Mouse (Mus musculus) hindbrain, embryonic 12.5 days (tissue): ENCODE measurements around the gene Tmem248. TPM values are rescaled to one million over a fixed set of nuclear protein-coding genes. Genes with fewer than 3 reads are reported as not detected.
A peak's percentile ranks its signal among the peaks of the same experiment; 100 is the strongest.

Experiments
- ATAC-seq: fragments of 200-750 bp; cut with Nextera tagmentation; 2 replicates; pipeline ENCODE4 v1.8.0; 2017; ENCODE audit warnings: moderate TSS enrichment; ENCODE audit not compliant: low FRiP score
- H3K27ac ChIP-seq: fragments of 300-500 bp; sonication (generic); 2 replicates; pipeline ENCODE4 v1.5.1; 2016; ENCODE audit warnings: mild to moderate bottlenecking
- H3K27me3 ChIP-seq: fragments of 300-500 bp; sonication (generic); 2 replicates; pipeline ENCODE4 v1.6.1; 2016; ENCODE audit warnings: mild to moderate bottlenecking
- H3K36me3 ChIP-seq: fragments of 300-500 bp; sonication (generic); 2 replicates; pipeline ENCODE4 v1.6.1; 2016; ENCODE audit warnings: mild to moderate bottlenecking
- H3K4me1 ChIP-seq: fragments of 300-500 bp; sonication (generic); 2 replicates; pipeline ENCODE4 v1.6.1; 2016
- H3K4me2 ChIP-seq: fragments of 300-500 bp; sonication (generic); replicated peaks from 2 replicates; pipeline ENCODE4 v1.6.1; 2016; ENCODE audit warnings: mild to moderate bottlenecking
- H3K4me3 ChIP-seq: fragments of 300-500 bp; sonication (generic); 2 replicates; pipeline ENCODE4 v1.5.1; 2016; ENCODE audit warnings: mild to moderate bottlenecking
- H3K9ac ChIP-seq: fragments of 300-500 bp; sonication (generic); 2 replicates; pipeline ENCODE4 v1.6.1; 2016; ENCODE audit warnings: mild to moderate bottlenecking, moderate library complexity
- H3K9me3 ChIP-seq: fragments of 300-500 bp; sonication (generic); replicated peaks from 2 replicates; pipeline ENCODE4 v1.6.1; 2016; ENCODE audit warnings: mild to moderate bottlenecking
- WGBS: fragments of 180-500 bp; shearing (Covaris S2); methylation state at CpG from one replicate; pipeline ENCODE4 v1.1.7; 2016; 5-methylcytosine and 5-hydroxymethylcytosine counted together
- polyA plus RNA-seq: library from polyadenylated mRNA; unstranded; fragments of >200 nt; fragmentation: Nextera tagmentation; extraction: Ambion mirVana; gene quantifications from 2 replicates; pipeline ENCODE4 v1.2.1, GENCODE M21; 2016

Tmem248 gene
- 31.0 and 31.1 TPM in 2 replicates for polyA plus RNA-seq

DNA sequence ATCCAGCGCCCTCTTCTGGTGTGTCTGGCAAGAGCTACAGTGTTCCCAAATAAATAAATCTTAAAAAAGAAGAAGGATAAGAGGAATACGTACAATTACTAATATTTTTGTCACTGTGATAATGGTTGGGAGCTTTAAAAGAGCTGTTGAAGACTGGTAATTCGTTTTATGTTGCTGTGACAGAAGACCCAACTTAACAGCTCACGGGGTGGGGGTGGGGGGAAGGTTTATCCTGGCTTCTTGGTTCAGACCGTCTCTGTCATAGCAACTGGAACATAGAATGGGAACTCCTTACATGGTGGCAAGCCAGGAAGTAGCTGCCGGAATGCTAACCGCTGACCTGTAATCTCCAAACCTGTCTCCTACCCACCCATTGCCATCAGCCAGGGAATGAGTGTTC lies at the start of gene Tmem248:
Gene Tmem248 (plus strand): TSS at position 301 of the 400 bp plus-strand sequence.
- 84% methylated on average over 7 of the region's 7 CpGs for WGBS
- no peak within 1 kb of the TSS for H3K9ac ChIP-seq
- ATAC-seq = no peak
- no peaks in the 10 kb centered on the region for H3K27me3 ChIP-seq
- H3K36me3 ChIP-seq = peaks cover 23% of the 10 kb centered on the region
- no peak within 1 kb of the TSS for H3K27ac ChIP-seq
- H3K4me3 ChIP-seq = no peak within 1 kb of the TSS
- H3K4me1 ChIP-seq = 0 out of 2 replicates have a peak, but pooled peaks cover 5% of the 10 kb centered on the region
- H3K4me2 ChIP-seq = no peak within 1 kb of the TSS
- H3K9me3 ChIP-seq = peaks cover 5% of the 10 kb centered on the region

DNA sequence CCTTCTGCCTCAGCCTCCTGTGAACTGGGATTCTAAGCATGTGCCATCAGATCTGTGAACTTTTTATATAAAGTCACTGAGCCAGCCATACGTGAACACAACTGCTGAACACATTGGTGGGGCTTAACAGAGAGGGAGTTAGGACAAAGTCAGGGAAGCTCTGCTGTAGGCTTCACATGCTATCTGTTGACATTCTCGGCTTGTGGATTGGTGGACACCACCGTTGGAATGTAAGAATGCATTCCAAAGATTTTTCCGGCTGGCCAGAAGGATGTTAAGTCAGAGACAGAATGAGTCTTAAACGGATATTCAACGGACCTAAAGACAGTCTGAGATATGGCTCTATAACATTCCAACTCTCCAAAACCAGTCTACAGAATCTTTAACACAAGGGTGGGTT lies 47.8 kb upstream of the Tmem248 start:
- Histone ChIP-seq H3K4me2 (no peak overlapping the region), H3K4me3 (no peak overlapping the region), H3K4me1 (peaks cover 24% of the 10 kb centered on the region), H3K27me3 (no peaks in the 10 kb centered on the region), H3K36me3 (no peaks in the 10 kb centered on the region), H3K9ac (no peak overlapping the region), H3K27ac (no peak overlapping the region), H3K9me3 (no peaks in the 10 kb centered on the region)
- WGBS = 66% methylated on average over 6 of the region's 6 CpGs
- no peak for ATAC-seq

GRCm38 (mm10) chr5:130170666-130171422 lies 46.0 kb upstream of the Tmem248 start:
- H3K9ac ChIP-seq = peak overlapping the region; percentile 91
- H3K36me3 ChIP-seq = no peaks in the 10 kb centered on the region
- ATAC-seq = peak; percentile 21
- peak overlapping the region; percentile 81 for H3K4me2 ChIP-seq
- peak overlapping the region; percentile 89 for H3K27ac ChIP-seq
- H3K4me1 ChIP-seq = peaks cover 26% of the 10 kb centered on the region
- H3K4me3 ChIP-seq = peak overlapping the region; percentile 90
- WGBS = 15% methylated on average over 6 of the region's 6 CpGs
- H3K9me3 ChIP-seq = no peaks in the 10 kb centered on the region
- H3K27me3 ChIP-seq = no peaks in the 10 kb centered on the region

DNA sequence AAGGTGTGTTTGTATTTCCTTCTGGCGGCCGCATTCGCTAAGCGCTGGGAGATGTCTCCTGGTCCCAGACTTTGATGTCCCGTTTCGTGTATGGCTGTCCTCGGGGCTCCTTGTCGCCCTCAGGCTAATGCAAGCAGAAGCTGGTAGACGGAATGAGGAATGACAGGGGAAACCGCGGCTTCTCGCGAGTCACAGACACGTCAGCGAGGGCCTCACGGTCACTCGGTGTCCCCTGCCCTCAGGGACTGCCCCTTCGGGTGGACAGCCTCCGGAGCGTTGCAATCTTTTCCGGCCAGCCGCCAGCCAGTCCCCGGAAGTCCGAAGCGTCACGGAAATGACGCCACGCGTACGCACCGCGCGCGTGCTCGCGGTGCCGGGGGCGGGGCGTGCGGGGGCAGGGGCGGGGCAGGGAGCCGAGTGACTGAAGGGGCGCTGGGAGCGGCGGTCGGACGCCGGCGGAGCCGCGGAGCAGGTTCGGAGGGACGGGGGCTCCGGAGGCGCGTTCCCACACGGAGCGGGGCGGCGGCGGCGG lies 45.4 kb upstream of the Tmem248 start, which contains the start of gene Rabgef1:
Gene Rabgef1 (plus strand): TSS at position 376 of the 532 bp plus-strand sequence.
- Histone ChIP-seq H3K4me3 (peak within 1 kb of the TSS; percentile 90), H3K36me3 (no peaks in the 10 kb centered on the region), H3K9me3 (no peaks in the 10 kb centered on the region), H3K27me3 (no peaks in the 10 kb centered on the region), H3K27ac (peak within 1 kb of the TSS; percentile 89), H3K9ac (peak within 1 kb of the TSS; percentile 91), H3K4me1 (peaks cover 26% of the 10 kb centered on the region), H3K4me2 (peak within 1 kb of the TSS; percentile 81)
- under 1% methylated on average over 48 of the region's 62 CpGs for WGBS
- ATAC-seq = peak; percentile 96

DNA sequence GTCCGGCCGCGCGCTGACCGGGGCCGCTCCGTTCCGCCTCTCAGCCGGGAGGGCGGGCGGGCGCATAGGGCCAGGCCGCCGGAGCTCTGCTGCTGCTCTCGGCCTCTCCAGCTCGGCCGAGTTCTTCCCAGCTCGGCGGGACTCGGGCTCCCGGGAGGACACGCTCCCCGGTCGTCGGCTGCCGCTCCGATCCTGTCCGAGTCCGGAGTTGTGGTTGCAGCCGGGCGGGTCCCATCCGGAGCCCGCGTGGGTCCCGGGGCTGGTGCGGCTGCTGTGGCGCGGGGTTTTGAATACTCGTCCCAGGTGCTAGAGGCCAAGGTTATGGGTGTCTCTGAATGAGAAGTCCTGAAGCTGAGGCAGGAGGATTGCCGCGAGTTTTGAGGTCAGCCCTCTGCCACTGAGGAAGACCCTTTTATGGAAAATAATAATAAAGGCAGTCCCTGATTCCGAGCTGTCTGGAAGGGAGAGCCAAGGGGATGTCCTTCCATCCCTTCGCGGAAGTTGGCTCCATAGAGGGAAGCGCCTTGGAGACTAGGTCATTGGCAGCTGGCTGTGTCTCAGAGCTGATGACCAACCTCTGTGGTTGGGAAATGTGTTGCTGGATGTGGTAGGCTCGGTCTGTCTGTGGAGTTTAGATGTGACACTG lies 44.8 kb upstream of the Tmem248 start:
- under 1% methylated on average over 38 of the region's 46 CpGs for WGBS
- Histone ChIP-seq H3K27ac (peak overlapping the region; percentile 89), H3K9ac (peak overlapping the region; percentile 91)

GRCm38 (mm10) chr5:130173012-130173411 lies 43.9 kb upstream of the Tmem248 start:
- Histone ChIP-seq H3K27ac (no peak overlapping the region), H3K27me3 (no peaks in the 10 kb centered on the region), H3K36me3 (no peaks in the 10 kb centered on the region), H3K9ac (peak overlapping the region; percentile 91; the same call in 1 of the 2 replicates), H3K9me3 (no peaks in the 10 kb centered on the region), H3K4me3 (peak overlapping the region; percentile 90; the same call in 1 of the 2 replicates), H3K4me2 (peak overlapping the region; percentile 81), H3K4me1 (peaks cover 26% of the 10 kb centered on the region)
- 95% methylated on average over 4 of the region's 4 CpGs for WGBS
- no peak for ATAC-seq

More for the DNA sequence above, 44.8 kb upstream of the Tmem248 start:
- no peaks in the 10 kb centered on the region for H3K36me3 ChIP-seq
- peaks cover 26% of the 10 kb centered on the region for H3K4me1 ChIP-seq
- H3K9me3 ChIP-seq = no peaks in the 10 kb centered on the region
- H3K27me3 ChIP-seq = no peaks in the 10 kb centered on the region
- peak; percentile 87 for ATAC-seq
- peak overlapping the region; percentile 81 for H3K4me2 ChIP-seq
- peak overlapping the region; percentile 90 for H3K4me3 ChIP-seq

DNA sequence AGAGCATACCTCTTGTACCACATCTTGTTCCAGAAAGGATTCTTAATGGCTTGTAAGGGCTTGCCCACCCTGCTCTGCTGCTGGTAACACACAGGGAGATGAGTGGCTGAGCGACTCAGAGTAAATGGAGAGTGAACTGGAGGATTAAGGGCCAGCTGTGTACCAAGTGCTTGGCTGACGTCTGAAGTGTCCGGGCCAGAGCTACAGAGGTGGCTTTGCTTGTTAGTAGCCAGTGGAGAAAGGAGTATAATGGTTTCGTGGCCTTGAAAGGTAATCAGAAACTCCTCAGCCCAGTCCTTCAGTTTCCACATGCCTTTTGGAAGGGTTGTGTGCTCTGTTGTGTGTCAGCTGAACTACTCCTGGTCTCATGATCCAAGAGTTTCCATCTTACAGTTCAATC lies 39.0 kb upstream of the Tmem248 start:
- WGBS = 79% methylated on average over 4 of the region's 4 CpGs

GRCm38 (mm10) chr5:130180362-130180761 lies 36.5 kb upstream of the Tmem248 start:
- Histone ChIP-seq H3K27me3 (no peaks in the 10 kb centered on the region), H3K27ac (no peak overlapping the region), H3K4me1 (no peaks in the 10 kb centered on the region), H3K4me2 (no peak overlapping the region), H3K9me3 (no peaks in the 10 kb centered on the region), H3K4me3 (no peak overlapping the region), H3K36me3 (no peaks in the 10 kb centered on the region), H3K9ac (no peak overlapping the region)
- ATAC-seq = no peak
- WGBS = 70% methylated on average over 7 of the region's 7 CpGs

More for the DNA sequence above, 39.0 kb upstream of the Tmem248 start:
- no peak overlapping the region for H3K4me3 ChIP-seq
- H3K27me3 ChIP-seq = no peaks in the 10 kb centered on the region
- H3K36me3 ChIP-seq = no peaks in the 10 kb centered on the region
- ATAC-seq = no peak
- H3K4me2 ChIP-seq = no peak overlapping the region
- H3K9me3 ChIP-seq = no peaks in the 10 kb centered on the region
- H3K27ac ChIP-seq = no peak overlapping the region
- peaks cover 13% of the 10 kb centered on the region for H3K4me1 ChIP-seq
- H3K9ac ChIP-seq = no peak overlapping the region

DNA sequence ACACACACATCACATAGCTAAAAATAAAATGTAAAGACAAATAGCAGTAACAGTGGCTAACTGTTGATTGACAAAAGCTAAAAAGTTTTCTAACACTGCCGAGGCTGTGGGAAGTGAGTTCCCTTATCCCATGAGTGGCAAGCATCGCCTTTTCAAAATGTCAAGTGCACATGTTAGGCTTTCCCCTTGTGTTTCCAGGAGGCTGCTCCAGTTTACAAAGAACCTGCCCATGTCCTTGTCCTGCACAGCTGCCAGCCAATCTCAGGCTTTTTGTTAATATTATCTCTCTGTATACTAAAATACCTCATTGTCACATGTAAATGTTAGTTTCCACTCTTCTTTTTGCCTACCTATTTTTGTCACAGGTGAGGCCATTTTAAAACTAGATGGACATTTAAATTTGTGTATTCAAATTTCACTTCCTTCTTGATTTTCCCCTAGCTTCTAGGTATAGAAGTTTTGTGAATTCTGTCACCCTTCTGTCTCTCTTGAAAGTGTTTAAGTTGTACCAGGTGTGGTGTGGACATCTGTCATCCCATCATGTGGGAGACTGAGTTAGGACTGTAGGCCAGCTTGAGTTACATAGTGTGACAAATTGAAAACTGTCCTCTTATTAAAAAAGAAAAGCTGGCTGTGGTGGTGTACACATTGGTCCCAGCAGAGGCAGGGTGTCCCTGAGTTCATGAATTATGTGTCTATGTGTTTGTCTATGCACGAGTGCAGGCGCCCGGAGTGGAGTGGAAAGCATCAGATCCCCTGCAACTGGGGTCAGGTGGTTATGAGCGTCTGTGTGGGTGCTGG lies 34.9 kb upstream of the Tmem248 start:
- no peak overlapping the region for H3K4me2 ChIP-seq
- no peak overlapping the region for H3K27ac ChIP-seq
- peaks cover 2% of the 10 kb centered on the region; the same call in 1 of the 2 replicates for H3K4me1 ChIP-seq
- no peaks in the 10 kb centered on the region for H3K27me3 ChIP-seq
- no peak overlapping the region for H3K4me3 ChIP-seq
- H3K9ac ChIP-seq = no peak overlapping the region
- no peaks in the 10 kb centered on the region for H3K36me3 ChIP-seq
- 90% methylated on average over 6 of the region's 6 CpGs for WGBS
- H3K9me3 ChIP-seq = no peaks in the 10 kb centered on the region
- no peak for ATAC-seq

- no peak for ATAC-seq
- H3K27me3 ChIP-seq = no peaks in the 10 kb centered on the region
- H3K4me3 ChIP-seq = no peak overlapping the region
- H3K4me2 ChIP-seq = no peak overlapping the region
- no peak overlapping the region for H3K9ac ChIP-seq
- no peaks in the 10 kb centered on the region for H3K36me3 ChIP-seq
- WGBS = 91% methylated on average over 3 of the region's 3 CpGs
- no peak overlapping the region for H3K27ac ChIP-seq
- peaks cover 6% of the 10 kb centered on the region; the same call in 1 of the 2 replicates for H3K4me1 ChIP-seq
- no peaks in the 10 kb centered on the region for H3K9me3 ChIP-seq
Measured at GRCm38 (mm10) chr5:130182541-130182821, 34.4 kb upstream of the Tmem248 start.

DNA sequence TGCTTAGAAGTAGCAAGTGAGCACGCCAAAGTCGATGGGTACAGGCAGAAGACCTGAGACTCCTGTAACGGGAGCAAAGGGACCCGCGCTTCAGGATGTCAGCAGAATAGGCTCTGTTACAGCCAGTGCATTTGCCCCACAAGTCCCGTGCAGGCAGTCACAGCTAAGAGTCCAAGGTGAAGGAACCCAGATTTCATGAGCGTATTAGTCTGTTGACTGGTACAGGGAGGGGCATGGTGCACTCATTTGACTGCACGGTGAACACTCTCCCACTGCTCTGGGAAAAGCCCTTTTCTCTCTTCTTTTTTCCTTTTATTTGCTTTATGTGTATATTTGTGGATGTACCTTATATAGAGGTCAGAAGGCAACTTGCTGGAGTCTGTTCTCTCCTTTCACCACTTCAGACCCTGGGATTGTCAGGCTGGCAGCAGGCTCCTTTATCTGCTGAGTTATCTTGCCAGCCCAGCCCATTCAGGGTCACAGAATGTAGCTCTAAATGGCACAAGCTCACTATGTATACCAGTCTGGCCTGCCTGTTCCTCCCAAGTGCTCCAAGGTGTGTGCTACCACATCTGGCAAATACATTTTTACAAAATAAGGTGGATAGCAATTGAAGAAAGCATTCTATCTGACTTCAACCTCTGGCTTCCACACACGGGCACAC lies 32.6 kb upstream of the Tmem248 start:
- H3K36me3 ChIP-seq = 0 out of 2 replicates have a peak, but pooled peaks cover 8% of the 10 kb centered on the region
- no peak overlapping the region for H3K4me3 ChIP-seq
- H3K4me2 ChIP-seq = no peak overlapping the region
- no peaks in the 10 kb centered on the region for H3K27me3 ChIP-seq
- no peak overlapping the region for H3K27ac ChIP-seq
- H3K4me1 ChIP-seq = peaks cover 8% of the 10 kb centered on the region; the same call in 1 of the 2 replicates
- 90% methylated on average over 9 of the region's 9 CpGs for WGBS
- no peak overlapping the region for H3K9ac ChIP-seq
- ATAC-seq = no peak
- H3K9me3 ChIP-seq = no peaks in the 10 kb centered on the region
